Mouse (Mus musculus) testis, adult 10 weeks (tissue): Measurements from ENCODE around the gene Ccdc73. TPM values are rescaled to one million over a fixed set of nuclear protein-coding genes. Genes with fewer than 3 reads are reported as not detected.

ENCODE experiments used
- polyA plus RNA-seq: library from polyadenylated mRNA; stranded (reverse); fragments of 350-450 nt; fragmentation: Illumina TruSeq; extraction: RNeasy Lipid Tissue Mini Kit (QIAGEN cat#74804); gene quantifications from one replicate; pipeline ENCODE4 v1.2.3, GENCODE M21; 2014; ENCODE audit warnings: low read depth, low replicate concordance

Gene Ccdc73
- polyA plus RNA-seq: 215 TPM

GRCm38 (mm10) chr2:104867282-104867855, at the start of gene Ccdc73:
TSS of gene Ccdc73 (plus strand) at chr2:104867805.

GRCm38 (mm10) chr2:104849276-104849990, 18.2 kb upstream of the Ccdc73 start, which contains the start of gene Prrg4:
TSS of gene Prrg4 (minus strand) at chr2:104849876.

GRCm38 (mm10) chr2:105016967-105017287, 149.3 kb downstream of the Ccdc73 start, which contains the start of gene Eif3m:
TSS of gene Eif3m (minus strand) at chr2:105017080.

Other genes with a start within 250 kb of the Ccdc73 start
- 3.9 TPM for gene Tcp11l1, start 155.6 kb upstream of the Ccdc73 start, polyA plus RNA-seq
- 0.78 TPM for gene Pin1rt1, start 151.4 kb upstream of the Ccdc73 start, polyA plus RNA-seq
- 1.4 TPM for gene Depdc7, start 124.9 kb upstream of the Ccdc73 start, polyA plus RNA-seq
- 37.9 TPM for gene Qser1, start 51.0 kb upstream of the Ccdc73 start, polyA plus RNA-seq
- 0.83 TPM for gene Prrg4, start 17.9 kb upstream of the Ccdc73 start, polyA plus RNA-seq
- gene Eif3m, start 149.3 kb downstream of the Ccdc73 start, polyA plus RNA-seq: 217 TPM
- gene Gm11060, start 224.2 kb downstream of the Ccdc73 start, polyA plus RNA-seq: not detected